Mouse (Mus musculus): Measurements from ENCODE around the gene Tmem161a.
"Not testable (repeated sequence)": the region's sequence is repeated elsewhere in the genome, so short reads cannot be mapped to it uniquely, and the experiment has no call there.

Gene Tmem161a

DNA sequence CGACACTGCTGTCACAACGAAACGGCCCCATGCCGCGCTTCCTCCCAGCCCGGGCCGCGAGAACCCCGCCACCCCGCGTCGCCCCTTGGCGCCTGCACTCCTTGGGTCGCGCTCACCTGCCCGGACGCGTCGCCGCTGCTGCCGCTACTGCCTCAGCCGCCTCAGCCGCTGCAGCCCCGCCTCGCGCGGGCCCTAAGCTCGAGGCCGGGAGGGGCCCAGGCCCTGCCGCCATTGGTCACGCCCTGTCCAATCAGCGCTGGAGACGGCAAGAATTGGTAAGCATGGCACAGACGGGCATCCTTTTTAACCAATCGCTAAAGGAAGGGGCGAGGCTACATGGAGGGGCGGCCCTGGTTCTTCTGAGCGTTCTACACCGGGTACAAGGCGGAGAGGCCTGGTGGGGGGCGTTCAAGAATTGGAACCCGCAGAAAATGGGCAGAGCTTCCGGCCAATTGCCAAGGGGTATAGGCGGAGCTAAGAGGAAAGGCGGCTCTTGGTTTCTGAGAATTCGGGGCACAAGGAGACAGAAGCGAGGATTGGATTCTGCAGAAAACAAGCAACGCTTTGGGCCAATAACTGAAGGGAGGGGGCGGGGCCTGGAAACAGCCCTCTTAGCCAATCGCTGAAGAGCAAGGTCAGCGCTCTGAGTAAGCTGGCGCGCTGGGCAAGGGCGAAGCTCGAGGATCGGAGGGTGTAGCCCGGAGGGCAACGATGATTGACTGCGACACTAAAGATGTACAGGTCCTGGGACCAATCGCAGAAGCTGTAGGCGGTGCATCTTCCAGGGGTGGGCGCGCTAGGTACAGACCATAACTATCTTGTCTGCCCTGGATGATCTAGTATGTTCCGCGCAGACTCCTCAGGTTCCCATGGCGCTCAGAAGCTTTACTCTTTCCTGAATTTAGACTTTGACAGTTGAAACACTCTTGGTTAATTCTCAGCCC is 40.2 kb downstream of the Tmem161a start, which contains the start of gene Slc25a42:
TSS of gene Slc25a42 (minus strand) at position 194 of the 944 bp plus-strand sequence.
- peak; percentile 99 for DNase-seq

- DNase-seq: no peak
Observed at GRCm38 (mm10) chr8:70214411-70214810, 42.3 kb downstream of the Tmem161a start.

- DNase-seq: no peak
Observed at GRCm38 (mm10) chr8:70215092-70215491, 42.9 kb downstream of the Tmem161a start.

DNA sequence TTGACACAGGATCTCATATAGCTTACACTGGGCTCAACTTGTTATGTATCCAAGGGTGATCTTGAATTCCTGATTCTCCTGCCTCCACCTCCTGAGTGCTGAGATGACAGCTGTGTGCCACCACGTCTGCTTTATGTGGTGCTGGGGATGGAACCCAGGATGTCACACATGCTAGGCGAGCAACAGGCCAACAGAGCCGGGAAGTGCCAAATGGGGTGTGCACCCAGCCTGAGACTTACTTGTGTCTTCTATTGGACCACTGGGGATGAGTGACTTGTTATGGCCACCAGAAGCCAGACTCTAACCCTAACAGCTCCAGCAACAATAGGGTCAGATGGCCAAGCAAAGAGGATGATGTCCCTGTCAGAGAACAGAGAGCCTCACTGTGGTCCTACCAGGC is 44.0 kb downstream of the Tmem161a start:
- not testable (repeated sequence) for DNase-seq

DNA sequence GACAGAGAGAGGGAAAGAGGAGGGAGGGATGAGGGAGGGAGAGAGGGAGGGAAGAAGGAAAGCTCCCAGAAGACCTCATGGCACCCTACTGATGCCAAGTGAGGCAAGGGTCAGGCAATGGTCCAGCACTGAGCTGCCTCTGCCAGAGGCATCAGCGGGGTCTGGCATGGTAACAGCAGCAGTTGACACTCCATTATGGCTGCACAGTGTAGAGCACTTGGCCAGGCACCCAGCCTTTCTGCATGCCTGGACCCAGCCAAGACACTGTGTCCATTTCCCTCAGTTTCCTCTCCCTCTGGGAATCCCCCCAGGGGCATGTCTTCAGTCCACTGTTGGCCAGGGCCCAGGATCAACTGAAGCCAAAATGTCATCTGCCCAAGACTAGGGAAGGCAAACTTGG is 44.4 kb downstream of the Tmem161a start:
- peak; percentile 51 for DNase-seq

GRCm38 (mm10) chr8:70217441-70217840 is 45.3 kb downstream of the Tmem161a start:
- no peak for DNase-seq

- no peak for DNase-seq
Observed at GRCm38 (mm10) chr8:70219107-70219684, 47.0 kb downstream of the Tmem161a start.

GRCm38 (mm10) chr8:70220236-70220840 is 48.2 kb downstream of the Tmem161a start:
- no peak for DNase-seq

DNA sequence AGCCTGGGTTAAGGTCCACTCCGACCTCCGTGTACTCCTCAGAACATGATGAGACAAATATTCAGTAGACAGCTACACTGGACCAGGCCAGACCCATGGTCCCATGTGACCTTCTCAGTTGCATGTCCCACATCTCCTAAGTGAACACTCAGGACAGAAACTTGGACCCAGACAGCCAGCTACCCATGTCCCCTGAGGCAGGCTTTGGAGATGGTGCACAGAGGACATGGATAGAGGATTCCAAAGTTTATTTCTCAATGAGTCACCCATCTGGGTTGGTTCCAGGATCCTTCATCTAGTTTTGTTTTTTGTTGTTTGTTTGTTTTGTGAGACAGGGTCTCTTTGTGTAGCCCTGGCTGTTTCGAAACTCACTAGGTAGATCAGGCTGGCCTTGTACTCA is 48.8 kb downstream of the Tmem161a start:
- no peak for DNase-seq

DNA sequence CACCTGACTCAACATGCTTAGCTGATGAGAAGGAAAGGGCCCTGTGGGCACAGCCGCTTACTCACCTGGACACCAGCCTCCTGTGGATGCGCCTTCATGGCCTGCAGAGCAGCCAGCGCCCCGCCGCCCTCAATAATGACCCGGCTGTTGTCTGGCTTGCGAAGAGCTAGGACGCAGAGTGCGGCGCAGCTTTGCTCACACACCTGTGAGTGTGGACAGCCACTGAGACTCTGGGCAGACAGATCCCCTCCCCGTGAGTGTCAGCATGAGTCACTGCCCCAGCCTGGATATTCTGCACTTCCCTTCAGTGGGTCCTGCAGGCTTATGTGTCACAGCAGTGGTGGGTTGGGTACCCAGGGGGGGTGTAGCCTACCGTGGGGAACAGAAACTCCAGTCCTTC is 49.9 kb downstream of the Tmem161a start:
- no peak for DNase-seq

- DNase-seq: no peak
Observed at GRCm38 (mm10) chr8:70223341-70223740, 51.2 kb downstream of the Tmem161a start.

GRCm38 (mm10) chr8:70227997-70228396 is 55.8 kb downstream of the Tmem161a start:
- DNase-seq: no peak

DNA sequence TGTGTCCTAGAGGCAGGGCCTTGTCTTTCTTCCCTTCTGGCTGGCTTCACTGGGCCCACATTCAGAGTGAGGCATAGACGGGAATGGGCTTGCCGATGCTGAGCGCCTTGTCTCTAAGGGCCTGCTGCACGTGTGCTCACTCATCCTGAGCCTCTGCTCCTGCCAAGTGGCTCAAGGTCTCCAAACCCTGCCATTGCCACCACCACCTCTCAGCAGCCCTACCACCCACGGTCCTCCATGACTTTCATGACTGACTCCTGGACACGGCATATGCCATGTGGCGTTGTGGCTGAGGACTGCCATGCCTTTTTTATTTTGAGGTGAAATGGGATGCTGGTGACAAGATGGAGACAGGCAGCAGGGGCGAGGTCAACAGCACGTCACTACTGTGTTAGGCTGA is 58.7 kb downstream of the Tmem161a start:
- no peak for DNase-seq

All from right cerebral cortex, postnatal 25 days (tissue).